Mouse (Mus musculus): ENCODE data around the gene Nkain4. TPM values are rescaled to one million over a fixed set of nuclear protein-coding genes. Genes with fewer than 3 reads are reported as not detected.

The Nkain4 gene
- total and polyA plus RNA-seq, 3 experiments: not detected

DNA sequence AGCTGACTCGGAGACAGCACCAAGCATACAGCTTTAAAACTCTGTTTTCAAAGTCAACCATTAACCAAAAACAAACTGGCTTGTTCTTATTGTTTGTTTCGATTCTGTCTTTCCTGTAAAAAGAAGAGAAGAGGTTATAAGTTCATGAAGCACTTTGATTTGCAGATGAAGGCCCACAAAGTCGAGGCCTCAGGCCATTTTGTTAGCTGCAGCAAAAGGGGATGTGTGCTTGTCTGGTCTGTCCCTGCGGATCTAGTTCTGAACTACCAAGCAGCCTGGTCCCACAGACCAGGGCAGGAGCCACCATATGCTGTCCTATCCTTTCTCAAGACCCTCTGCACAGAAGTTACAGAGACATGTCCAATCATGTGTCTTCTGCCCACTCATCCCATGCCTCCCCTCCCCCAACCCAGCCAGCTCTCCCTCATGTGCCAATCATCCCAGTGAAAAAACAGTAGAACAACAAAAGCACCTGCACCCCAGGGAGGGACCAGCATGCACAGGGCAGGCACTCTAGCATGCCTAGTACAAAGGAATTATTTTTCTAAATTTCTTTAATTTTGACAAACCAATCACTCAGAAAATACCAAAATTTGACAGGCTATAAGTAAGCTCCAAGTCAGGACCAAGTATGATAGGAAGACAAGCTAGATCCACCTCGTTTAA lies 48.8 kb downstream of the Nkain4 start:
- dilution Hi-C loops (cut with MboI; ENCODE audit: extremely low pct_ligation_motif_present, extremely low pct_unique_long_range_greater_than_20kb, low sequenced_read_pairs) (no loop called here), in situ Hi-C loops (cut with MboI; ENCODE audit: low pct_ligation_motif_present, low pct_unique_long_range_greater_than_20kb, low sequenced_read_pairs) (no loop called here)
- Histone ChIP-seq H3K27ac (ENCODE audit: insufficient read depth, low read depth) (no peak overlapping the region), H3K4me1 (ENCODE audit: control insufficient read depth in 1 of 2, insufficient read depth in 2 of 2) (peaks cover 0 to 15% of the 10 kb centered on the region in 2 experiments; a peak in 1 of 4 replicates), H3K4me2 (ENCODE audit: insufficient read depth, low read depth, poor library complexity, severe bottlenecking) (no peak overlapping the region), H3K27me3 (replicated peaks) (no peaks in the 10 kb centered on the region), H3K79me2 (replicated peaks; ENCODE audit: control insufficient read depth, extremely low read depth, insufficient read depth, poor library complexity, severe bottlenecking) (peaks cover 17% of the 10 kb centered on the region), H3K4me3 (replicated peaks in 1 of 3; ENCODE audit: low read depth in 2 of 3, low read length in 2 of 3, poor library complexity in 1 of 3) (no peak overlapping the region), H3K9me3 (replicated peaks; ENCODE audit: low read length) (no peaks in the 10 kb centered on the region), H3K36me3 (replicated peaks in 1 of 2; ENCODE audit: control insufficient read depth in 1 of 2, insufficient read depth in 1 of 2, low read length in 1 of 2) (peaks cover 31 to 67% of the 10 kb centered on the region in 2 experiments), H3K9ac (ENCODE audit: insufficient read depth, low read depth) (no peak overlapping the region)
- no peak for DNase-seq (ENCODE audit: extremely low read depth)
- TF ChIP-seq ELF1 (IDR thresholded peaks at IDR 0.05; ENCODE audit: low read depth, low read length): no peak
- TF ChIP-seq CHD1 (IDR thresholded peaks at IDR 0.05; ENCODE audit: low read depth, low read length): no peak
- no peak for TF ChIP-seq ZC3H11A (IDR thresholded peaks at IDR 0.05; ENCODE audit: low read depth, low read length)
- TF ChIP-seq USF2 (conservative IDR thresholded peaks at IDR 0.05; ENCODE audit: low read depth, low read length): no peak
- TF ChIP-seq CTCF (conservative IDR thresholded peaks at IDR 0.05 in 1 of 2, IDR thresholded peaks at IDR 0.05 in 1 of 2; ENCODE audit: low read depth in 2 of 2, low read length in 2 of 2): no peak
- no peak for TF ChIP-seq SMC3 (IDR thresholded peaks at IDR 0.05; ENCODE audit: low read depth, low read length)
- TF ChIP-seq JUN (IDR thresholded peaks at IDR 0.05; ENCODE audit: insufficient read depth, low read depth, low read length): no peak
- TF ChIP-seq SIN3A (IDR thresholded peaks at IDR 0.05; ENCODE audit: low read length): no peak
- no peak for TF ChIP-seq CHD2 (IDR thresholded peaks at IDR 0.05; ENCODE audit: low read length)
- TF ChIP-seq IRF4 (IDR thresholded peaks at IDR 0.05; ENCODE audit: low read depth, low read length): no peak
- TF ChIP-seq MYC (IDR thresholded peaks at IDR 0.05; ENCODE audit: low read depth, low read length): no peak
- TF ChIP-seq ZMIZ1 (IDR thresholded peaks at IDR 0.05; ENCODE audit: low read depth, low read length): no peak
- TF ChIP-seq ZKSCAN1 (IDR thresholded peaks at IDR 0.05; ENCODE audit: borderline replicate concordance, low read depth, low read length): no peak
- no peak for TF ChIP-seq UBTF (IDR thresholded peaks at IDR 0.05; ENCODE audit: low read depth, low read length)
- no peak for TF ChIP-seq JUND (conservative IDR thresholded peaks at IDR 0.05; ENCODE audit: low read depth, low read length)

- H3K9ac ChIP-seq (ENCODE audit: insufficient read depth, low read depth): no peak overlapping the region
- H3K4me1 ChIP-seq (ENCODE audit: control insufficient read depth in 1 of 2, insufficient read depth in 2 of 2): peaks cover 0 to 9% of the 10 kb centered on the region in 2 experiments; a peak in 1 of 4 replicates
- DNase-seq (ENCODE audit: extremely low read depth): no peak
- TF ChIP-seq ZNF384 (IDR thresholded peaks at IDR 0.05; ENCODE audit: low read depth, low read length): no peak
- no peak for TF ChIP-seq CTCF (conservative IDR thresholded peaks at IDR 0.05 in 1 of 2, IDR thresholded peaks at IDR 0.05 in 1 of 2; ENCODE audit: low read depth in 2 of 2, low read length in 2 of 2)
- no peak for TF ChIP-seq UBTF (IDR thresholded peaks at IDR 0.05; ENCODE audit: low read depth, low read length)
- no peak for TF ChIP-seq MAX (IDR thresholded peaks at IDR 0.05; ENCODE audit: low read length)
- TF ChIP-seq BHLHE40 (IDR thresholded peaks at IDR 0.05; ENCODE audit: low read depth, low read length): no peak
- no peak for TF ChIP-seq TCF12 (IDR thresholded peaks at IDR 0.05; ENCODE audit: low read depth, low read length)
- no peak for TF ChIP-seq GABPA (IDR thresholded peaks at IDR 0.05; ENCODE audit: insufficient replicate concordance, low read depth, low read length)
- TF ChIP-seq MAZ (IDR thresholded peaks at IDR 0.05; ENCODE audit: low read depth, low read length): no peak
- no peak for TF ChIP-seq ELF1 (IDR thresholded peaks at IDR 0.05; ENCODE audit: low read depth, low read length)
- TF ChIP-seq CHD2 (IDR thresholded peaks at IDR 0.05; ENCODE audit: low read length): no peak
- H3K4me2 ChIP-seq (ENCODE audit: insufficient read depth, low read depth, poor library complexity, severe bottlenecking): no peak overlapping the region
- H3K27me3 ChIP-seq (replicated peaks): no peaks in the 10 kb centered on the region
- H3K9me3 ChIP-seq (replicated peaks; ENCODE audit: low read length): no peaks in the 10 kb centered on the region
- in situ Hi-C loops (cut with MboI; ENCODE audit: low pct_ligation_motif_present, low pct_unique_long_range_greater_than_20kb, low sequenced_read_pairs): no loop called here
- dilution Hi-C loops (cut with MboI; ENCODE audit: extremely low pct_ligation_motif_present, extremely low pct_unique_long_range_greater_than_20kb, low sequenced_read_pairs): no loop called here
- peaks cover 12% of the 10 kb centered on the region for H3K79me2 ChIP-seq (replicated peaks; ENCODE audit: control insufficient read depth, extremely low read depth, insufficient read depth, poor library complexity, severe bottlenecking)
- H3K4me3 ChIP-seq (replicated peaks in 1 of 3; ENCODE audit: low read depth in 2 of 3, low read length in 2 of 3, poor library complexity in 1 of 3): no peak overlapping the region
- H3K27ac ChIP-seq (ENCODE audit: insufficient read depth, low read depth): no peak overlapping the region
- peaks cover 24 to 58% of the 10 kb centered on the region in 2 experiments for H3K36me3 ChIP-seq (replicated peaks in 1 of 2; ENCODE audit: control insufficient read depth in 1 of 2, insufficient read depth in 1 of 2, low read length in 1 of 2)
Observed at GRCm38 (mm10) chr2:180904435-180905208, 49.9 kb downstream of the Nkain4 start.

All from CH12.LX (cell line).